Mouse (Mus musculus) spleen, postnatal 36 days (tissue): ENCODE measurements around the gene Abhd17a.
"Not testable (repeated sequence)": the region's sequence is repeated elsewhere in the genome, so short reads cannot be mapped to it uniquely, and the experiment has no call there.

Experiments used
- DNase-seq, 2 experiments: peaks; one replicate each; pipeline ENCODE4 v3.0.0; 2022; ENCODE audit warnings: low spot score in 2 of 2, mixed read lengths in 1 of 2

Abhd17a gene

GRCm38 (mm10) chr10:80608435-80608834 lies 18.3 kb upstream of the Abhd17a start:
- DNase-seq = no peak

- DNase-seq = no peak
Measured at GRCm38 (mm10) chr10:80606737-80607350, 16.7 kb upstream of the Abhd17a start.

GRCm38 (mm10) chr10:80606306-80606705 lies 16.2 kb upstream of the Abhd17a start:
- DNase-seq = peak in 1 of 2 experiments; percentile 38

GRCm38 (mm10) chr10:80605721-80606120 lies 15.6 kb upstream of the Abhd17a start, which contains the start of gene Gm49322:
TSS of gene Gm49322 (plus strand) at chr10:80606021.
- DNase-seq = not testable (repeated sequence)

DNA sequence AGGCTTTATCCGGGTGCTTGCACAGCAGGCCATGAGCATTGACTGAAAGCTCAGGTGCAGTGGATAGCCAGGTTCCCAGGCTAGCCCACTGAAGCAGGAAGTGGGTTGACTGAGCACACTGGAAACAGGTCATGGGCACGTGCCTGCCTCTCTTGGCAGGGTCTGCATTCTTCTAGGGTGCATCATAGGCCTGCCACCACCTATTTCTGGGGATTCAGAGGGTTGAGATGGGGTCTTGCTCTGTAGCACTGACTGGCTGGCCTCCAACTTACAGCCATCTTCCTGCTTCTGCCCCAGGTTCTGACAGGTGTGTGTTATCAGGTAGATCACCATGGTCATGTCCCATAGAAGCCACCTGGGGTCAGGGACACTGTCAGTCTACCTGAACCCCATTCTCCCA lies 14.8 kb upstream of the Abhd17a start:
- DNase-seq = no peak

DNA sequence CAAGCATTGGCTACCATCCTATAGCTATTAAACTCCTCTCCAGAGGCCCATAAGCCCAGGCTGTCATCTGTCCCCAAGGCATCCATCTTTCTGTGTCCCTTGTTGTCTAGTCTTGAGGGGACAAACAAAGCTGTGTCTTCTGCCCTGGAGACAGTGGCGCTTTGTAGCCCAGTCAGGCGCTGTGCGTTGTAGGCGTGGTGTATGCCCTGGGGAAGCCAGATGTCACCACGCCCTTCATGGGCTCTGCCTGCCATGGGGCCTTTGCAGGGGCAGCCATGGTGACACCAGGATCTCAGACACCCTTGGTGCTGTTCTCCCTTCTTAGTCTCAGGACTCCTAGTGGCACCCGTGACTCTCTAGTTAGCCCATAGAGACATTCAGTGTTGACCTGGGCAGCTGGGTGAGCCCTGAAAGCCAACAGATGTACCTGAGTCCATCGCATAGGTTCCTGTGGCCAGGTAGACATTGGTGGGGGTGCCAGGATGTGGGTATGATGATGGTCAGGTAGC lies 13.9 kb upstream of the Abhd17a start:
- peak; percentile 77 to 78 for DNase-seq

GRCm38 (mm10) chr10:80603364-80603763 lies 13.2 kb upstream of the Abhd17a start:
- DNase-seq = no peak

DNA sequence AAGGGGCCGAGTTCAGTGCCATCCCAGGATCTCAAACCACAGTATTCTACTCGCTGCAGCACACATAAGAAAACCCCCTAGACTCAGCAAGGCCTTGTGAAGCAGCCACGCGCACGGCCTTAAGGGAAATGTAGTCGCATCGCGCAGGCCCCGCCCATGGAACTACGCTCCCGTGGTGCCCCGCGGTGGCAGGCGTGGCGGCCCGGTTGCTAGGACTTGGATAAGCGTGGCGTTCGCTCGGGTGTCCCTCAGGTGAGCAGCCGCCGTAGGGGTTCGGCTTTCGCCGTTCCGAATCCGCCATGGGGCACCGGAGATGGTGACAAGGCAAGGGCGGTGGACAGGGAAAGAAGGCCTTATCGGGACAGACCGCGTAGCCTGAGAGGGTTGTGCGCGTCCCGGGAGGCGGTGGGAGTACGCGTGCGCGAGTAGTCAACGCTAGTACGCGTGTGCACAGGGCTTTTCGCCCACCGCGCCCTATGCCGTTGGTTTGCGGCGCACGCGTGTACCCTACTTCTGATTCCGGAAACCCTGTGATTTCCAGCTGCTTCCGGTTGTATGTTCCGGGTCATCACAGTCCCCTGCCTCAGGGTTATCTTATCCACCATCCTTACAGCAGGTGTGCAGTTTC lies 12.7 kb upstream of the Abhd17a start, which contains the start of the genes Scamp4 and Adat3:
Gene Scamp4 (plus strand): TSS at position 175 of the 628 bp plus-strand sequence.
Gene Adat3 (plus strand): TSS at position 183 of the 628 bp plus-strand sequence.
- DNase-seq = peak; percentile 94 to 96

- no peak for DNase-seq
Measured at GRCm38 (mm10) chr10:80596318-80596717, 6.2 kb upstream of the Abhd17a start.

- peak; percentile 87 to 89 for DNase-seq
Measured at GRCm38 (mm10) chr10:80589127-80589878, 838 bp downstream of the Abhd17a start.

- no peak for DNase-seq
Measured at GRCm38 (mm10) chr10:80587305-80587657, 2.9 kb downstream of the Abhd17a start.

DNA sequence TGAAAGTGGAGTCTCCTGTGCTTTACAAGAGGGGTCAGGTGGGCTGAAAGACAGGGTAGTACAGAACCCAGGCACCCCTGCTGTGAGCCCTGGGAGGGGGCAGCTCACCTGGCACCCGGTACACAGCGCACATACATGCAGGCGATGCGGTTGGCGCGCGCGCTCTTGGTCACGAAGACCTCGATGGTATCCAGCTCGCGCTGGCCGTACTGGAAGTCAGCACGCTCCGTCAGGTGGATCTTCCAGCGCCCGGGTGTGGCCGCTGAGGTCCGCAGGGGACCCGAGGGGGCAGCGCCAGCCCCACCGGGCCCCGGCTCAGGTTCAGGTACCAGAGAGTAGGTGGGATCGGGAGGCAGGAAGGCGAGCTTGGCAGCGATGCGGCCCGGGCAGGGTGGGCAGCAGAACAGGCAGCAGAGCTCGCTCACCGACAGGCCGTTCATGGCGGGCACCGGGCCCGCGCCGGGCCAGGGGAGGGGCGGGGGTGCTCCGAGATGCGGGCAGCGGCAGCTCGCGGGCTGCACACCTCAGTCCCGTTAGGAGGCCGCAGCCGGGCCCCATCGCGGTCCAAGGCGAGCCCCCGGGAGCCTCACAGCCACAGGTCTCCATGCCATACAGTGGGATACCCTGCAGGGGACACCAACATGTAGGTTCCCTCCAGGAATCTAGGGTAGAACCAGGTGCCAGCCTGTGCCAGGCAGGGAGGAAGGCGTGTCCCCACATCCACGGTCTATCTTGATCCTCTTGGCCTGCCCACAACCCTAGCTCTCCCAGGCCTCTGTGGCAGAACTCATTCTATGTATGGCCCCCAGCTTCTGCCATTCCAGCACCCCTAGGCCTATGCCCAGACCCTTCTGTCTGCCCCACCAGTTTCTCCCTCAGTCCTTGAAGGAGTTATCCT lies 3.5 kb downstream of the Abhd17a start:
- no peak for DNase-seq

DNA sequence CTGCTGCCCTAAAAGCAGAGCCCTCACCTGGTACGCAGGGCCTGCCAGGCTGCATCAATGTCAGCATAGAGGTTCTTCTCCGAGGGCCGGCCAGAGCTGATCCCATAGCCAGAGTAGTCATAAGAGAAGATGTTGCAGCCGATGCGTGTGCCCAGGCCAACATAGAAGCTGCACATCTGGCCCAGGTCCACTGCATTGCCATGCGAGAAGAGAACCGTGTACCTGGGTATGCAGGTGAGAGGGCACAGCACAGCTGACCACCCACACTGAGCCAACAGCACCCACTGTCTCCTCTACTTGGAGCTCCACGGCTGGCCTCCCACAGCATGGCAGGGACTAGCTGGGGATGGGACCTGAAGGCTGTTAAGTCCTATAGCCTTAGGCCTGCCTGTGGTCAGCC lies 4.6 kb downstream of the Abhd17a start:
- DNase-seq = no peak

- no peak for DNase-seq
Measured at GRCm38 (mm10) chr10:80584642-80585552, 5.2 kb downstream of the Abhd17a start.

GRCm38 (mm10) chr10:80584045-80584488 lies 6.1 kb downstream of the Abhd17a start:
- no peak for DNase-seq

DNA sequence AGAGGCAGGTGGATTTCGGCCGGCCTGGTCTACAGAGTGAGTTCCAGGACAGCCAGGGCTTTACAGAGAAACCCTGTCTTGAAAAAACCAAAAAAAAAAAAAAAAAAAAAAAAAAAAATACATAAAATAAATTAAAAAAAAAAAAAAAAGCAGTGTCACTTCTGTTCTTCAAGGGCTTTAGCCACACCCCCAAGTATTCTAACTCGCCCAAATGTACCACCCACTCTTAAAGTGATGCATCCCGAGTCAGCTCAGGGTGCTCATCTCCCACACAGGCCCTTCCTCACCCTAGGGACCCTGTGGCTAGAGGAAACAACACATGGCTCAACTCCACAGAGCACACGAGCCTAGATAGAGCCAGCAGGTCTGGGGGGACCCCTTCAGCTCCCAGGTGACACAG lies 7.1 kb downstream of the Abhd17a start:
- DNase-seq = no peak

- DNase-seq = peak; percentile 82 to 88
Measured at GRCm38 (mm10) chr10:80578911-80579310, 11.2 kb downstream of the Abhd17a start.

DNA sequence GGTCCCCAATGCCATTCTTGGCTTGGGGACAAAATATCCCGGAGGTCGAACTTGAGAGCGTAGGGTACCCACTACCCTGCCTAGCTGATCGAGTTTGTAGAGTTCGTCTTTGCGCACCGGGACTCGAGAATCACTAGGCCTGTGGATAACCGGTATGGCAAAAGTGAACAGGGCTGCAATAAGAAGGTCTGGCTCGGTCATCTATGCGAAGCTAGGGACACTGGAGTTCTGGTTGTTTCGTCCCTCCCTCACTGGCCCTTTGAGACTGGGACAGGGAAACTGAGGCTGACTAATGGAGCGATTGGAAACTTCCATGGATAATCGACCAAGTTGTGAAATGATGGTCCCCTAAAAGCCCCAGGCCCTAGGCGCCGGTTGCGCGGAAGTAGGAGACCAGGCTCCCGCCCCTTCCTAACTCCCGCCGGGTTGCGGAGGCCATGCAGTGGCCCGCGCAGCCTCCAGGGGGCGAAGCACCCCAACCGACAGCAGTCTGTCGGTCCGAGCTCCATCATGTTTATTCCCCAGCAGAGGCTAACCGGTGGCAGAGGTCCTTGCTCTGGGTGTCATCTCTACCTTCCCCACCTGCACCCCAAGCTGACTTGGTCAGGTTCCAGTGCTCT lies 11.9 kb downstream of the Abhd17a start:
- peak; percentile 86 to 87 for DNase-seq

DNA sequence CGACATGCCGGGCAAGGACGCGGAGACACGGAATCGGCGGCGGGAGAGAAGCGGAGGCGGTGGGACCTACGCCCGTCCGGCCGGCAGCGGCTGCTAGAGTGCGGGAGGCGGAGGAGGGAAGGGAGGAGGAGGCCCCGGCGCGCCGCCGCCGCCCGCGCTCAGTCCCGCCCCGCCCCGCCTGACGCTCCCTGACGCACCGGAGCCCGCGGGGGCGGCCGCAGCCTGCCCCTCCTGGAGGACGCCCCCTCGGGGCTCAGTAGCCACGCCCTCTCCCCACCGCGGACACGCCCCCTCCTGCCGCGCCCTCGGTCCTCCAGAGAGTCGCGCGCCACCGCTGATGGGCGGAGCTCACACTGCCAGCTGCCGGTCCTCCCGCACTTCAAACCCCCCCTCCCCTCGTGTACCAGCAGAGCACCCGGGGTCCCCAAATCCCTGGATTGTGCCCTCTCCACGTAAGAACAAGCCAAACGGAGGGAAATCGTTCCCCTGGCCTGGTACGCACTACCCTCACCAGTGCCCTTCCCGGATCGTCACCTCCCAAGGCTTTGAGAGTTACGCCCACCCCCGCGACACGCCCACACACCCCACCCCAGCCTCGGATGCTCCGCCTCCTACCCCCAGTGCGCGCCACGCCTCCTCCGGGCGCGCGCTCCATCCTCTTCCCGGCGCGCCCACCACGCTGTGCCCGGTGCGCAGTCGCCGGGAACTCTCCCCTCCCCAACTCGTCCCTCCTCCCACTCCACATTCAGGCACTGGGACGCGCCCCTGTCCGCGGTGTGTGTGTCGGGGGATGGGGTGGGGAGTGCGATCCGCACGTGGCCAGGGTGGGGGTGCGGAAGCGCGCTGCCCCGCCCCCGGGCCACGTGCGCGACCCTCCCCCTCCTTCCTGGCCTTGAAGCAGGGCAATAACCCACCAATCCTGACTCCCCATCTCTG lies 12.7 kb downstream of the Abhd17a start, which contains the start of gene Klf16:
Gene Klf16 (minus strand): TSS at position 127 of the 936 bp plus-strand sequence.
- DNase-seq = peak; percentile 99
